Mouse (Mus musculus) erythroblast, embryonic 14.5 days (primary cell): Measurements from ENCODE around the gene Prickle1.

Source experiments
- GATA1 ChIP-seq: IDR thresholded peaks from 2 replicates; pipeline ENCODE4 v1.6.1; 2012; ENCODE audit warnings: low read length, inconsistent platforms, mixed read lengths
- TAL1 ChIP-seq: IDR thresholded peaks from 3 replicates; pipeline ENCODE4 v1.6.1; 2012; ENCODE audit warnings: low read length, inconsistent platforms, mixed read lengths

- no peak for TF ChIP-seq TAL1
- no peak for TF ChIP-seq GATA1
These were observed 1.3 kb downstream of the Prickle1 start for GRCm38 (mm10) chr15:93594296-93594887.
